Mouse (Mus musculus) adipose tissue, adult 10 weeks (tissue): ENCODE measurements around the gene Plscr1. TPM values are rescaled to one million over a fixed set of nuclear protein-coding genes. Genes with fewer than 3 reads are reported as not detected.

Source experiments
- polyA plus RNA-seq: library from polyadenylated mRNA; stranded (reverse); fragments of 350-450 nt; fragmentation: Illumina TruSeq; extraction: RNeasy Lipid Tissue Mini Kit (QIAGEN cat#74804); gene quantifications from one replicate; pipeline ENCODE4 v1.2.3, GENCODE M21; 2014; ENCODE audit warnings: low read depth, low replicate concordance

Plscr1 gene
- 9.6 TPM for polyA plus RNA-seq

DNA sequence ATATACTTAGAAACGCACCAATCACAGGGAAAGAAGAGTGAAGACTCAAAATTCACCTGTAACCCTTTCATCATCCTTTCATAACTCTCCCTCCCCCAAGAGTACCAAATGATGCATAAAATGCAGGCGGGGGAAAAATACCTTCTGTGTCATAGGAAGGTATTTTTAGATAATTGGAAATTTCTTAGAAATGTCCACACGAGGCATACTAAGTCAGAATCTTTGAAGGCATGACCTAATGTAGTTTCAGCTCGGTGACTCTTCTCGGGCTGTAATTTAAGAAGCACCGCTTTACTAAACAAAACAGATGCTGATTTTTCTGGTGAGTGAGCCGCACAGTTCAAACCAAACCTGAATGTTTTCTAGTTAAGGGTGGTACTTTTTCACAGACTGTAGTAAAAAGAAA is at the start of gene Plscr1:
TSS of gene Plscr1 (plus strand) at position 304 of the 406 bp plus-strand sequence.

DNA sequence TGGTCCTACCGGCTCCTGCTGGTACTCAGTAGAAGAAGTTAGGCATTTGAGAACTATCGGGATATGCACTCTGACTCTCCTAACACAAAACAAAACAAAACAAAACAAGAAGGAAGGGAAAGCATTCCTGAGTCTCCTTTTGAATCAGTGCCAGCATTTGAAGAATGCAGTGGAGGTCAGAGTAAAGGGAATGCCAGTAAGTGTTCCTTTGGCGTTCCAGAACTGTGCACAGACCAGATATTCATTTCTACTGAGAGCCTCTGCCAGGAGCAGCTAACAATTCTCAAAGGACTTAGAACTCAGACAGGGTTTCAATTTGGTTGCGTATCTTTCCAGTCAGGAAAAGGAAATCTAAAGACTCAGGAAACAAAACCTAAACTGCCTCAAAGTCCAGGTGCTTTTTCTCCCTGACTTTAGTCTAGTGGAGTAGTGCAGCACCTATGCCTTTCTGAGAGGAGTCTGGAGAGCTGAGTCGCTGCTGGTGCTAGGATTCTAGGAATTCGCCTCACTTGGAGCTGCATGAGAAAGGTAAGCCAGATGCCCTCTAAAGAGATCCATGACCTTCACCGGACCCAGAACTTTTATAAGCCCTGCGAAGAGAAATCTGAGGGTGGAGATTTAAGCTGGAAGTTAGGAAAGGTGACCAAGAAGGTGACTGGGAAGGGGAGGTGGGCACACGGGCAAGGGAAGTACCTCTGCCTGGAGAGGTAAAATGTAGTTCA is 26.1 kb downstream of the Plscr1 start, which contains the start of gene Plscr2:
TSS of gene Plscr2 (plus strand) at position 117 of the 722 bp plus-strand sequence.

DNA sequence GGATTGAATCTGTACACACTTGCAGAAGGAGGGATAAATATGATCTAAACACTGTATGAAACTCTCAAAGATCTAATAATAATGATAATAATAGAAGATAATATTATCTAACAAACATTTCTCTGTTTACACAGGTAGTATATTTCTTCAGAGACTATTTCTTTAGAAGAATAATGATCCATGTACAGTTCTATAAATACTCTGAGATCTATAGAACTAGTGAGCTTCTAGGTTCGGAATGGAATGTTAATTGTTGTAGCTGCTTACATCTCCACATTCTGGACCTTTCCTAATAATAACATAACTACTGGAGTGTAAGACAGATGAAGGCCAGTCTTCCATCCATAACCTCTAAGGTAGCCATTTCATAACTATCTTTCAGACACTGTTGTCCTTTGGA is 59.5 kb downstream of the Plscr1 start, which contains the start of gene 1700057G04Rik:
TSS of gene 1700057G04Rik (plus strand) at position 301 of the 400 bp plus-strand sequence.

Other genes with a start within 250 kb of the Plscr1 start
- not detected for gene Plscr5, start 56.8 kb upstream of the Plscr1 start, polyA plus RNA-seq
- 17.0 TPM for gene Plscr2, start 25.9 kb downstream of the Plscr1 start, polyA plus RNA-seq
- gene 1700057G04Rik, start 59.6 kb downstream of the Plscr1 start, polyA plus RNA-seq: 1.6 TPM
- 10.5 TPM for gene Plscr4, start 207.6 kb downstream of the Plscr1 start, polyA plus RNA-seq